In the genomic region with DNA sequence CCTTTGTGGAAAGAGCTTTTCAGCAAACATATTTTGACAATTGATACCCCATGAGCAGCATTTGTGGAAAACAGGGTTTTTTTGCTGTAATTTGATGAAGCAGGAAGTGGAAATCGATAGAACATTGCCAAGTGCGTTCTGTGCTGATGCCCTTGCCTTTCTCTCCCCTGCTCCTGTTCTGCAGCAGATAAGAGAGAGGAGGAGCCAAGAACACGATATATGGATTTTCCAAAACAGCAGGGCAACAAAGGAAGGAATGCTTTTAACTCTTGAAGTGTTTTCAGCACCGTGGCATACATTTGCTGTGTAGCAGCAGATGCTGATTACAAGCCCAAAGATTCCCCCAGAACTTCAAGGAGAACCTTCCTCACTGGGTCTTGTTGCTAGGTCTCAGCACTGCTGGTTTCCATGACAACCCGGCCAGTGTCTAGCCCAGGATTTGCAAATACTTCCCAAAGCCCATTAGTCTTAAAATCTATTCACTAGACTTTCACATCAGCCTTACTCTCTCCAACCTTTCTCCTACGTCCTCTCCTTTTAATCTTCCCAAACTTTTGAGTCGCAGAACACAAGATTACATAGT, we compare ENCODE assay signal across 12 mouse cellular contexts.
A peak's percentile ranks its signal among the peaks of the same experiment; 100 is the strongest.
DNase-seq lines count a peak whose midpoint lies in the region; ATAC-seq lines count a peak whose summit lies in the region.
"Had no signal": no experiment of that assay in that cellular context is flagged by ENCODE, and none has a peak within 500 bp of the region (broad histone marks: within the 10 kb centered on the region; RNA-seq: fewer than 3 reads in every experiment).

No protein-coding gene starts in this region.

- whole genome bisulfite sequencing in forebrain, embryonic 14.5 days: 47% methylated on average over 7 of the region's 7 CpGs
- WGBS in forebrain, embryonic 16.5 days: 43% methylated on average over 7 of the region's 7 CpGs
- 28% methylated on average over 7 of the region's 7 CpGs for WGBS in midbrain, embryonic 15.5 days

- no peak overlapping the region for H3K4me3 ChIP-seq in forebrain, embryonic 14.5 days (ENCODE audit: low read depth, low read length)
- H3K4me3 ChIP-seq in forebrain, embryonic 16.5 days (replicated peaks; ENCODE audit: low read length): no peak overlapping the region
- H3K4me3 ChIP-seq in midbrain, embryonic 15.5 days: no peak overlapping the region
- H3K4me3 ChIP-seq: embryonic facial prominence, embryonic 15.5 days; neural tube, embryonic 13.5 days had no signal

- no peaks in the 10 kb centered on the region for H3K36me3 ChIP-seq in forebrain, embryonic 14.5 days (ENCODE audit: control insufficient read depth, insufficient read depth, low read length)
- no peaks in the 10 kb centered on the region for H3K36me3 ChIP-seq in forebrain, embryonic 16.5 days (ENCODE audit: control insufficient read depth, insufficient read depth)
- H3K36me3 ChIP-seq in midbrain, embryonic 15.5 days (replicated peaks): no peaks in the 10 kb centered on the region
- H3K36me3 ChIP-seq: embryonic facial prominence, embryonic 15.5 days; neural tube, embryonic 13.5 days had no signal

- H3K9ac ChIP-seq in forebrain, embryonic 14.5 days (ENCODE audit: low read length): no peak overlapping the region
- H3K9ac ChIP-seq in forebrain, embryonic 16.5 days (replicated peaks; ENCODE audit: low read depth, low read length): no peak overlapping the region
- no peak overlapping the region for H3K9ac ChIP-seq in midbrain, embryonic 15.5 days
- H3K9ac ChIP-seq: embryonic facial prominence, embryonic 15.5 days; neural tube, embryonic 13.5 days had no signal

- H3K27me3 ChIP-seq in forebrain, embryonic 14.5 days (replicated peaks; ENCODE audit: control insufficient read depth, insufficient read depth, low read length): no peaks in the 10 kb centered on the region
- no peaks in the 10 kb centered on the region for H3K27me3 ChIP-seq in forebrain, embryonic 16.5 days (replicated peaks; ENCODE audit: control insufficient read depth, insufficient read depth, low read length)
- no peaks in the 10 kb centered on the region for H3K27me3 ChIP-seq in midbrain, embryonic 15.5 days (replicated peaks)
- H3K27me3 ChIP-seq: embryonic facial prominence, embryonic 15.5 days; neural tube, embryonic 13.5 days had no signal

- intact Hi-C loops in left cerebral cortex, postnatal 25 days (cut with DNase I): no loop called here

- ATAC-seq in forebrain, embryonic 14.5 days: no peak
- no peak for ATAC-seq in forebrain, embryonic 16.5 days
- ATAC-seq in midbrain, embryonic 15.5 days (replicated peaks): peak; percentile 60

- 0 out of 2 replicates have a peak, but pooled peaks cover 3% of the 10 kb centered on the region for H3K4me1 ChIP-seq in forebrain, embryonic 14.5 days (ENCODE audit: control insufficient read depth, insufficient read depth, low read length)
- H3K4me1 ChIP-seq in forebrain, embryonic 16.5 days (replicated peaks; ENCODE audit: control insufficient read depth, insufficient read depth, low read length): no peaks in the 10 kb centered on the region
- H3K4me1 ChIP-seq in midbrain, embryonic 15.5 days: no peaks in the 10 kb centered on the region
- H3K4me1 ChIP-seq: embryonic facial prominence, embryonic 15.5 days; neural tube, embryonic 13.5 days had no signal

- no peak overlapping the region for H3K27ac ChIP-seq in forebrain, embryonic 14.5 days (ENCODE audit: low read depth, low read length)
- no peak overlapping the region for H3K27ac ChIP-seq in forebrain, embryonic 16.5 days (ENCODE audit: low read length)
- no peak overlapping the region for H3K27ac ChIP-seq in midbrain, embryonic 15.5 days
- H3K27ac ChIP-seq: embryonic facial prominence, embryonic 15.5 days; neural tube, embryonic 13.5 days had no signal

- DNase-seq in forebrain, embryonic 14.5 days (ENCODE audit: low spot score): peak; percentile 15
- DNase-seq in left cerebral cortex, postnatal 25 days (ENCODE audit: low spot score in 2 of 2): peak; percentile 4 to 6
- DNase-seq in left cerebral cortex, adult 9 months (ENCODE audit: low spot score in 2 of 2): no peak
- peak; percentile 34 for DNase-seq in embryo, embryonic 10.5 days (ENCODE audit: low spot score)
- no peak for DNase-seq in spleen, postnatal 14 days (ENCODE audit: low spot score in 2 of 2)
- no peak for DNase-seq in cerebellum, postnatal 25 days
- DNase-seq: kidney, postnatal 36 days; lung, postnatal 10 days had no signal

- H3K9me3 ChIP-seq in forebrain, embryonic 14.5 days (replicated peaks; ENCODE audit: control insufficient read depth, low read length): no peaks in the 10 kb centered on the region
- no peaks in the 10 kb centered on the region for H3K9me3 ChIP-seq in forebrain, embryonic 16.5 days (ENCODE audit: control insufficient read depth, low read length)
- no peaks in the 10 kb centered on the region for H3K9me3 ChIP-seq in midbrain, embryonic 15.5 days
- H3K9me3 ChIP-seq: embryonic facial prominence, embryonic 15.5 days; neural tube, embryonic 13.5 days had no signal

- H3K4me2 ChIP-seq in forebrain, embryonic 14.5 days (ENCODE audit: low read length): no peak overlapping the region
- no peak overlapping the region for H3K4me2 ChIP-seq in forebrain, embryonic 16.5 days (ENCODE audit: low read length)
- H3K4me2 ChIP-seq in midbrain, embryonic 15.5 days: no peak overlapping the region
- H3K4me2 ChIP-seq: embryonic facial prominence, embryonic 15.5 days; neural tube, embryonic 13.5 days had no signal

Comparison
In these comparisons a context has a peak if more than half of its experiments do, and no peak if none do; other contexts are left out.
1. DNase-seq: peak in forebrain, embryonic 14.5 days (single experiment), left cerebral cortex, postnatal 25 days (2 of 2) and embryo, embryonic 10.5 days (single experiment); none in left cerebral cortex, adult 9 months (0 of 2), spleen, postnatal 14 days (0 of 2) and cerebellum, postnatal 25 days (0 of 2).